Comparison of ENCODE assay signal across 22 mouse cellular contexts in genomic region chr7:135756984-135757586, GRCm38 (mm10). TPM values are rescaled to one million over a fixed set of nuclear protein-coding genes. Genes with fewer than 3 reads are reported as not detected.
DNase-seq lines count a peak whose midpoint lies in the region; ATAC-seq and TF ChIP-seq lines count a peak whose summit lies in the region.
"Had no signal": no experiment of that assay in that cellular context is flagged by ENCODE, and none has a peak within 500 bp of the region (broad histone marks: within the 10 kb centered on the region; RNA-seq: fewer than 3 reads in every experiment).

No protein-coding gene starts in this region.

- no peaks in the 10 kb centered on the region for H3K36me3 ChIP-seq in hindbrain, embryonic 13.5 days
- H3K36me3 ChIP-seq in hindbrain, embryonic 10.5 days: no peaks in the 10 kb centered on the region
- H3K36me3 ChIP-seq in hindbrain, postnatal 0 days (ENCODE audit: insufficient read depth, low read length): no peaks in the 10 kb centered on the region
- no peaks in the 10 kb centered on the region for H3K36me3 ChIP-seq in hindbrain, embryonic 16.5 days (ENCODE audit: control insufficient read depth, insufficient read depth, low read length)
- no peaks in the 10 kb centered on the region for H3K36me3 ChIP-seq in neural tube, embryonic 13.5 days
- no peaks in the 10 kb centered on the region for H3K36me3 ChIP-seq in neural tube, embryonic 15.5 days
- H3K36me3 ChIP-seq: heart, embryonic 12.5 days; heart, embryonic 15.5 days had no signal

- ATAC-seq in hindbrain, embryonic 13.5 days (ENCODE audit: low FRiP score): 0 out of 2 replicates have a peak, but pooled peaks have one; percentile 57
- ATAC-seq in hindbrain, postnatal 0 days: no peak
- no peak for ATAC-seq in hindbrain, embryonic 16.5 days
- peak; percentile 86 for ATAC-seq in neural tube, embryonic 13.5 days (ENCODE audit: low read depth)
- peak; percentile 79 for ATAC-seq in neural tube, embryonic 15.5 days (ENCODE audit: low FRiP score)
- ATAC-seq: CD4-positive, CD25-positive, alpha-beta regulatory T cell, adult 4 months; forebrain, postnatal 0 days; intestine, postnatal 0 days had no signal

- H3K9me3 ChIP-seq in hindbrain, embryonic 13.5 days: no peaks in the 10 kb centered on the region
- H3K9me3 ChIP-seq in hindbrain, embryonic 10.5 days: no peaks in the 10 kb centered on the region
- no peaks in the 10 kb centered on the region for H3K9me3 ChIP-seq in hindbrain, postnatal 0 days (ENCODE audit: low read length)
- H3K9me3 ChIP-seq in hindbrain, embryonic 16.5 days (ENCODE audit: control insufficient read depth, low read length): no peaks in the 10 kb centered on the region
- no peaks in the 10 kb centered on the region for H3K9me3 ChIP-seq in neural tube, embryonic 13.5 days
- H3K9me3 ChIP-seq in neural tube, embryonic 15.5 days (replicated peaks): no peaks in the 10 kb centered on the region
- H3K9me3 ChIP-seq: heart, embryonic 15.5 days had no signal

- no peak for DNase-seq in hindbrain, embryonic 10.5 days (ENCODE audit: low spot score)
- peak; percentile 31 for DNase-seq in hindbrain, postnatal 0 days (ENCODE audit: low spot score)
- DNase-seq in neural tube, embryonic 10.5 days (ENCODE audit: extremely low spot score, low spot score): no peak
- DNase-seq in cerebellum, adult 2 months: no peak
- DNase-seq: adrenal gland, adult 2 months; adrenal gland, postnatal 14 days; cerebellum, adult 11-12 months; cerebellum, adult 9-10 months; cerebellum, postnatal 14 days; forebrain, postnatal 0 days; gastrocnemius, postnatal 25 days; heart, adult 18-20 months; heart, postnatal 10 days; heart, postnatal 36 days had no signal

- no peak for TF ChIP-seq POLR2A in cerebellum, adult 2 months (IDR thresholded peaks at IDR 0.05; ENCODE audit: borderline replicate concordance, insufficient read depth, low read length)

- WGBS in hindbrain, embryonic 13.5 days: 66% methylated on average over 6 of the region's 6 CpGs
- WGBS in hindbrain, embryonic 10.5 days: 92% methylated on average over 6 of the region's 6 CpGs
- 68% methylated on average over 6 of the region's 6 CpGs for WGBS in hindbrain, postnatal 0 days
- 52% methylated on average over 6 of the region's 6 CpGs for WGBS in hindbrain, embryonic 16.5 days
- 60% methylated on average over 6 of the region's 6 CpGs for WGBS in neural tube, embryonic 13.5 days
- 53% methylated on average over 6 of the region's 6 CpGs for WGBS in neural tube, embryonic 15.5 days
- 85% methylated on average over 6 of the region's 6 CpGs for WGBS in cerebellum, adult 2 months

- no peak overlapping the region for H3K4me3 ChIP-seq in hindbrain, embryonic 13.5 days
- H3K4me3 ChIP-seq in hindbrain, embryonic 10.5 days: no peak overlapping the region
- H3K4me3 ChIP-seq in hindbrain, postnatal 0 days (ENCODE audit: low read length): no peak overlapping the region
- H3K4me3 ChIP-seq in hindbrain, embryonic 16.5 days (ENCODE audit: low read length): no peak overlapping the region
- H3K4me3 ChIP-seq in neural tube, embryonic 13.5 days: no peak overlapping the region
- no peak overlapping the region for H3K4me3 ChIP-seq in neural tube, embryonic 15.5 days (replicated peaks)
- H3K4me3 ChIP-seq in cerebellum, adult 2 months (replicated peaks; ENCODE audit: insufficient read depth, low read depth, low read length): no peak overlapping the region
- H3K4me3 ChIP-seq: heart, embryonic 12.5 days; heart, embryonic 15.5 days had no signal

- peak overlapping the region; percentile 72 for H3K27ac ChIP-seq in hindbrain, embryonic 13.5 days
- H3K27ac ChIP-seq in hindbrain, embryonic 10.5 days: no peak overlapping the region
- no peak overlapping the region for H3K27ac ChIP-seq in hindbrain, postnatal 0 days
- H3K27ac ChIP-seq in hindbrain, embryonic 16.5 days (ENCODE audit: low read depth, low read length): no peak overlapping the region
- H3K27ac ChIP-seq in neural tube, embryonic 13.5 days (replicated peaks): peak overlapping the region; percentile 74
- peak overlapping the region; percentile 78 for H3K27ac ChIP-seq in neural tube, embryonic 15.5 days (replicated peaks)
- no peak overlapping the region for H3K27ac ChIP-seq in cerebellum, adult 2 months (ENCODE audit: insufficient read depth, low read length)
- H3K27ac ChIP-seq: heart, embryonic 15.5 days had no signal

- H3K4me2 ChIP-seq in hindbrain, embryonic 13.5 days: no peak overlapping the region
- no peak overlapping the region for H3K4me2 ChIP-seq in hindbrain, postnatal 0 days (ENCODE audit: low read depth, low read length)
- H3K4me2 ChIP-seq in hindbrain, embryonic 16.5 days (ENCODE audit: low read length): no peak overlapping the region
- no peak overlapping the region for H3K4me2 ChIP-seq in neural tube, embryonic 13.5 days
- no peak overlapping the region for H3K4me2 ChIP-seq in neural tube, embryonic 15.5 days
- H3K4me2 ChIP-seq: heart, embryonic 12.5 days; heart, embryonic 15.5 days had no signal

- H3K9ac ChIP-seq in hindbrain, embryonic 13.5 days: no peak overlapping the region
- H3K9ac ChIP-seq in hindbrain, postnatal 0 days (replicated peaks; ENCODE audit: low read length): no peak overlapping the region
- no peak overlapping the region for H3K9ac ChIP-seq in hindbrain, embryonic 16.5 days (ENCODE audit: low read depth, low read length)
- no peak overlapping the region for H3K9ac ChIP-seq in neural tube, embryonic 13.5 days
- H3K9ac ChIP-seq in neural tube, embryonic 15.5 days (replicated peaks): no peak overlapping the region
- H3K9ac ChIP-seq: forebrain, postnatal 0 days; heart, embryonic 12.5 days; heart, embryonic 15.5 days had no signal

- TF ChIP-seq CTCF in hindbrain, postnatal 0 days (IDR thresholded peaks at IDR 0.05; ENCODE audit: low read depth): no peak
- TF ChIP-seq CTCF in cerebellum, adult 2 months (IDR thresholded peaks at IDR 0.05; ENCODE audit: borderline replicate concordance, insufficient read depth, low read depth, low read length): no peak

- H3K4me1 ChIP-seq in hindbrain, embryonic 13.5 days (replicated peaks): peaks cover 20% of the 10 kb centered on the region
- peaks cover 14% of the 10 kb centered on the region for H3K4me1 ChIP-seq in hindbrain, embryonic 10.5 days (replicated peaks)
- no peaks in the 10 kb centered on the region; the same call in 1 of the 2 replicates for H3K4me1 ChIP-seq in hindbrain, postnatal 0 days (ENCODE audit: insufficient read depth, low read length)
- no peaks in the 10 kb centered on the region for H3K4me1 ChIP-seq in hindbrain, embryonic 16.5 days (ENCODE audit: control insufficient read depth, insufficient read depth, low read depth, low read length)
- H3K4me1 ChIP-seq in neural tube, embryonic 13.5 days (replicated peaks): peaks cover 23% of the 10 kb centered on the region
- H3K4me1 ChIP-seq in neural tube, embryonic 15.5 days: peaks cover 17% of the 10 kb centered on the region
- H3K4me1 ChIP-seq in cerebellum, adult 2 months (ENCODE audit: control insufficient read depth, insufficient read depth, low read length): no peaks in the 10 kb centered on the region
- H3K4me1 ChIP-seq: heart, embryonic 12.5 days; heart, embryonic 15.5 days had no signal

- H3K27me3 ChIP-seq in hindbrain, embryonic 13.5 days: no peaks in the 10 kb centered on the region
- H3K27me3 ChIP-seq in hindbrain, embryonic 10.5 days (ENCODE audit: insufficient read depth, poor library complexity, severe bottlenecking): no peaks in the 10 kb centered on the region
- no peaks in the 10 kb centered on the region for H3K27me3 ChIP-seq in hindbrain, postnatal 0 days (ENCODE audit: insufficient read depth, low read length)
- no peaks in the 10 kb centered on the region for H3K27me3 ChIP-seq in hindbrain, embryonic 16.5 days (replicated peaks; ENCODE audit: control insufficient read depth, insufficient read depth, low read length)
- no peaks in the 10 kb centered on the region for H3K27me3 ChIP-seq in neural tube, embryonic 13.5 days
- H3K27me3 ChIP-seq in neural tube, embryonic 15.5 days (replicated peaks): no peaks in the 10 kb centered on the region
- H3K27me3 ChIP-seq in cerebellum, adult 2 months (ENCODE audit: control insufficient read depth, insufficient read depth, low read length): no peaks in the 10 kb centered on the region
- H3K27me3 ChIP-seq: heart, embryonic 12.5 days; heart, embryonic 15.5 days had no signal

RNA-seq across cellular contexts. Expression of gene Mki67, which starts 40.9 kb away (rescaled TPM):
- 8.1 and 10.2 TPM in 2 replicates for polyA plus RNA-seq in hindbrain, embryonic 13.5 days (2015; fragmentation: Nextera tagmentation; extraction: Ambion mirVana)
- polyA plus RNA-seq in hindbrain, embryonic 10.5 days (2016; fragmentation: Nextera tagmentation; extraction: Ambion mirVana): 27.3 and 46.1 TPM in 2 replicates
- 17.5 and 29.4 TPM in 2 replicates for total RNA-seq in hindbrain, postnatal 0 days (2014; rRNA removed)
- polyA plus RNA-seq in hindbrain, postnatal 0 days (2015; fragmentation: Nextera tagmentation; extraction: Ambion mirVana): 10.6 and 10.8 TPM in 2 replicates
- 5.6 and 6.4 TPM in 2 replicates for polyA plus RNA-seq in hindbrain, embryonic 16.5 days (2015; fragmentation: Nextera tagmentation; extraction: Ambion mirVana)
- 5.9 and 8.8 TPM in 2 replicates for polyA plus RNA-seq in neural tube, embryonic 13.5 days (2015; fragmentation: Nextera tagmentation; extraction: Ambion mirVana)
- polyA plus RNA-seq in neural tube, embryonic 15.5 days (2015; fragmentation: Nextera tagmentation; extraction: Ambion mirVana): 3.9 and 11.6 TPM in 2 replicates
- 0.10 TPM in 2 replicates for polyA plus RNA-seq in cerebellum, adult 2 months (2012; rRNA removed)

Comparison
In these comparisons a context has a peak if more than half of its experiments do, and no peak if none do; other contexts are left out.
1. ATAC-seq: peak in hindbrain, embryonic 13.5 days (single experiment), neural tube, embryonic 13.5 days (single experiment) and neural tube, embryonic 15.5 days (single experiment); none in hindbrain, postnatal 0 days (single experiment) and hindbrain, embryonic 16.5 days (single experiment).
2. H3K27ac ChIP-seq: peak in hindbrain, embryonic 13.5 days (single experiment), neural tube, embryonic 13.5 days (single experiment) and neural tube, embryonic 15.5 days (single experiment); none in hindbrain, embryonic 10.5 days (single experiment), hindbrain, postnatal 0 days (single experiment), hindbrain, embryonic 16.5 days (single experiment) and cerebellum, adult 2 months (single experiment).